Mouse (Mus musculus) kidney, embryonic 15.5 days (tissue): ENCODE measurements around the gene Sap18b. TPM values are rescaled to one million over a fixed set of nuclear protein-coding genes. Genes with fewer than 3 reads are reported as not detected.

Source experiments
- ATAC-seq: fragments of 200-750 bp; cut with Nextera tagmentation; replicated peaks from 2 replicates; pipeline ENCODE4 v1.8.0; 2017; ENCODE audit warnings: moderate TSS enrichment; ENCODE audit not compliant: low FRiP score
- H3K27ac ChIP-seq: fragments of 300-500 bp; sonication (generic); 2 replicates; pipeline ENCODE4 v1.5.1; 2015; ENCODE audit warnings: mild to moderate bottlenecking, inconsistent platforms
- H3K27me3 ChIP-seq: fragments of 300-500 bp; sonication (generic); 2 replicates; pipeline ENCODE4 v1.6.1; 2015; ENCODE audit warnings: inconsistent platforms
- H3K36me3 ChIP-seq: fragments of 300-500 bp; sonication (generic); 2 replicates; pipeline ENCODE4 v1.6.1; 2015; ENCODE audit warnings: inconsistent platforms
- H3K4me1 ChIP-seq: fragments of 300-500 bp; sonication (generic); 2 replicates; pipeline ENCODE4 v1.6.1; 2015; ENCODE audit warnings: inconsistent platforms
- H3K4me2 ChIP-seq: fragments of 300-500 bp; sonication (generic); 2 replicates; pipeline ENCODE4 v1.6.1; 2015; ENCODE audit warnings: moderate library complexity, mild to moderate bottlenecking, inconsistent platforms
- H3K4me3 ChIP-seq: fragments of 300-500 bp; sonication (generic); replicated peaks from 2 replicates; pipeline ENCODE4 v1.5.1; 2015; ENCODE audit warnings: mild to moderate bottlenecking, inconsistent platforms
- H3K9ac ChIP-seq: fragments of 300-500 bp; sonication (generic); 2 replicates; pipeline ENCODE4 v1.6.1; 2015; ENCODE audit warnings: mild to moderate bottlenecking, inconsistent platforms
- H3K9me3 ChIP-seq: fragments of 300-500 bp; sonication (generic); replicated peaks from 2 replicates; pipeline ENCODE4 v1.6.1; 2016; ENCODE audit warnings: inconsistent platforms
- WGBS: fragments of 180-500 bp; shearing (Covaris S2); methylation state at CpG from one replicate; pipeline ENCODE4 v1.1.7; 2015; ENCODE audit warnings: mixed read lengths; 5-methylcytosine and 5-hydroxymethylcytosine counted together
- polyA plus RNA-seq: library from polyadenylated mRNA; unstranded; fragments of >200 nt; fragmentation: Nextera tagmentation; extraction: Ambion mirVana; gene quantifications from 2 replicates; pipeline ENCODE4 v1.2.1, GENCODE M21; 2015

Sap18b gene
- polyA plus RNA-seq, 1 experiment from 2014 or later: 358 TPM

DNA sequence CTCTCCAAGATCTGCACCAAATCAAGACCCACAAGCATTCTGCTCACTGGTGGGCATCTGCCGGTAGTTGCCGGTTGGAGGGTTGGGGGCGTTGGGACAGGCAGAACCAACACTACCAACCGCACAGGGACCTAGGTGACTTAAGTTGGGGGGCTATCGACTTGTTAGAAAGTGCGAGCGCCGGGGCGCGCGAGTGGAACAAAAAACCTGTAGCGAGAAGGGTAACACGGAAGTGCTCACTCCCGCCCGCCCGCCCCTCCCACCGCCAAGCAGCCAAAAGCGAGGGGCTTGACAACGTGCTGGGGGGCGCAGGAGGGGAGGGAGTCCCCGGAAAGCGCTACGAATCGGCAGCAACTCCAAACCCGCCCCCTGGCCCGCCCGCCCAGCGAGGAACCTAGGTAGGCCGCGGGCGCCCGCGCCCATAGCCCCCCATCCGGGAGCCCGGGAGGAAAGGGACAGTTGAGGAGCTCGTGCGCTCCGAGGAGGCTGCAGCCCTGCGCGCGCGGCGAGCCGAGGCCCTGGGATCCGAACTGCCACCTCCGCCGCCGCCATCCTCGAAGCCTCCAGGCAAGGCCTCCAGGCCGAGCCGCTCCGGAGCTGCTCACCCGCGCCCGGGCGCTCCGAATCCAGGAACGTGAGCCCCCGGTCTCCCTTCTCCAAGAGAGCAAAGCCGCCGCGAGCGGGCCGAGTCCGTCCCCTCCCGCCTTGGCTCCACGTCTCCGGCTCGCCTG is 18.5 kb upstream of the Sap18b start:
- peak overlapping the region; percentile 99 for H3K9ac ChIP-seq
- peak overlapping the region; percentile 85 for H3K4me3 ChIP-seq
- peaks cover 19% of the 10 kb centered on the region for H3K4me1 ChIP-seq
- H3K36me3 ChIP-seq: 0 out of 2 replicates have a peak, but pooled peaks cover 12% of the 10 kb centered on the region
- no peaks in the 10 kb centered on the region for H3K27me3 ChIP-seq
- WGBS: under 1% methylated on average over 55 of the region's 69 CpGs
- H3K27ac ChIP-seq: peak overlapping the region; percentile 98
- peak overlapping the region; percentile 83 for H3K4me2 ChIP-seq
- H3K9me3 ChIP-seq: no peaks in the 10 kb centered on the region
- peak; percentile 4; the same call in 1 of the 2 replicates for ATAC-seq

DNA sequence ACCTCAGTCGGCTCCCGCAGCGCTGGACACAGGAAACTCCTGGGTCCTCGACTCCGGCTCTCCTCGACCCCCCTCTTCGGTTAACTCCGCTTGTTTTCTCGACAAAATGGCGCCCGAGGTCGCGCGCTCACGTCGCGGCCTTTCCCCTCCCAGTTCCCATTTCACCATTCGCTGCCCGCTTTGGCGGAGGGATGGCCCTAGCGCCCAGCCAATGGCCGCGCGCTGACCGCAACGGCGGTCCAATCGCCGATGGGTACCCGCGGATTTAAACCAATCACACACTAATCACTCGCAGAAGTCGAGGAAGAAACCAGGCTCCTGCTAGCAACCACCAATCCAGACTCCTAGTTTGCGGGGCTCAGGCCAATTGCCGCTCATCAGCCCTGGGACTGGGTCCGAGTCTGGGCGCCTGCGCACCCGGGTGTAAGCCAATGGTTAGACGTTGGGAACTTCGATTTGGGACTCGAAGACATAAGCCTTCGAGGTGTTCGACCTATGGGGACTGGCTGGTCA is 17.8 kb upstream of the Sap18b start, which contains the start of gene Cnot1:
TSS of gene Cnot1 (minus strand) at position 134 of the 513 bp plus-strand sequence.
- Histone ChIP-seq H3K9me3 (no peaks in the 10 kb centered on the region), H3K36me3 (0 out of 2 replicates have a peak, but pooled peaks cover 10% of the 10 kb centered on the region), H3K27me3 (no peaks in the 10 kb centered on the region), H3K27ac (peak within 1 kb of the TSS; percentile 98), H3K9ac (peak within 1 kb of the TSS; percentile 99), H3K4me1 (peaks cover 14% of the 10 kb centered on the region), H3K4me2 (peak within 1 kb of the TSS; percentile 83), H3K4me3 (peak within 1 kb of the TSS; percentile 85)
- under 1% methylated on average over 44 of the region's 44 CpGs for WGBS
- ATAC-seq: peak; percentile 97

DNA sequence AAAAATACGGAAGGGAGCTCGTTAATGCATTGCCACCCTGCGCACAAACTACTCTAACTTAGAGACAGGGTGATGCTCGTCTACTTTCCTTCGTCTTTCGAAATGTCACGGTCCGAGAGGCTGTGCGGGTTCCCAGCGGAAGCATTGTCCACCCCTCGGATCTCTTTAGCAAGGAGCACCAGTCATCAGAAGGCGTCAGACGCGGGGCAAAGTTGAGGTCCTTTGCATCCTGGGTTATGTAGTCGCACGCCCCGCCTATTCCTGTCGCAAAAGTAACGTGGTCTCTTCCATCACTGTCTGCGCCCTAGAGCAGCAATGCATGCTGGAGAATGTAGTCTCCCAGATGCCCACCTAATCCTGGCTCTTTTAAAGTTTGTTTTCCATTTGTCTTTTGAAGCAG is 17.3 kb upstream of the Sap18b start:
- peak; percentile 93 for ATAC-seq
- peak overlapping the region; percentile 83 for H3K4me2 ChIP-seq
- peaks cover 14% of the 10 kb centered on the region for H3K4me1 ChIP-seq
- H3K9me3 ChIP-seq: no peaks in the 10 kb centered on the region
- peak overlapping the region; percentile 98 for H3K27ac ChIP-seq
- 0 out of 2 replicates have a peak, but pooled peaks cover 8% of the 10 kb centered on the region for H3K36me3 ChIP-seq
- H3K4me3 ChIP-seq: peak overlapping the region; percentile 85
- WGBS: under 1% methylated on average over 20 of the region's 20 CpGs
- peak overlapping the region; percentile 64 for H3K9ac ChIP-seq
- H3K27me3 ChIP-seq: no peaks in the 10 kb centered on the region

DNA sequence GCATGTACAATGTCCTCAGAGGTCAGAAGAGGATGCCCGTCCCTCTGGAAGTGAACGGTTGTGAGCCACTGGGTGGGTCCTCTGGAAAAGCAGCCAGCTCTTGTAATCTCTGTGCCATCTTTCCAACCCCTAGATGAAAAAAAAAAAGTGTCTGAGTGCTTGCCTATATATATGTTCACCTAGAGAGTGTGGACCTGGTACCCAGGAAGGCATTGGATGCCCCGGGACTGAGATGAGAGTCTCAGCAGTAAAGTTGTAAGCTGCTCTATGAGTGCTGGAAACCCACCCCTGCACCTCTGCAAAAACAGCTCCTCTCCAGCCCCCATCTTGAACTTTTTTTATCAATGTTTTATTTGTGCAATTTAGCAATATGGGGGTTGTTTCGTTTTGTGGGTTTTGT is 16.5 kb upstream of the Sap18b start:
- Histone ChIP-seq H3K9me3 (no peaks in the 10 kb centered on the region), H3K4me1 (peaks cover 14% of the 10 kb centered on the region), H3K27me3 (no peaks in the 10 kb centered on the region), H3K27ac (no peak overlapping the region), H3K36me3 (0 out of 2 replicates have a peak, but pooled peaks cover 8% of the 10 kb centered on the region), H3K4me2 (no peak overlapping the region), H3K4me3 (no peak overlapping the region), H3K9ac (no peak overlapping the region)
- ATAC-seq: no peak
- WGBS: 87% methylated on average over 4 of the region's 4 CpGs

DNA sequence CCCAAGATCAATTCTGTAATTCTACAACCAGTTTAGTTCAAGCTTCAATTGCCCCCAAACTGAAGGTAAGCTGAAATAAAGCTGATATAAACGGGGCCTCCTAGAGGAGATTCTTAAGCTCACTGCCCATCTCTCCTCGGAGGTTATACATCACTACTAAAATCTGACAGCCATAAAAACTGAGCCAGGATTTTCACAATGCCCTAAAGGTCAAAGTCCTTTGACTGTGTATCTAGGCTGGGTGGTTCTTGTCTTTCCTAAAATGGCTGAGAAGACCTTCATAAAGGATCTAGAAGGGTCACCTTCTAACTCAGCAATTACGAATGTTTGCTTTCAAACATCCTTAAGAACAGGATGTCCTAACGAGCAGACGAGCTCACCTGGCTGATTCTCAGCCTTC is 16.0 kb upstream of the Sap18b start:
- H3K36me3 ChIP-seq: 0 out of 2 replicates have a peak, but pooled peaks cover 5% of the 10 kb centered on the region
- H3K4me2 ChIP-seq: no peak overlapping the region
- H3K27ac ChIP-seq: no peak overlapping the region
- no peaks in the 10 kb centered on the region for H3K9me3 ChIP-seq
- WGBS: 82% methylated on average over 5 of the region's 5 CpGs
- no peak for ATAC-seq
- no peaks in the 10 kb centered on the region for H3K27me3 ChIP-seq
- H3K9ac ChIP-seq: no peak overlapping the region
- H3K4me1 ChIP-seq: peaks cover 14% of the 10 kb centered on the region
- H3K4me3 ChIP-seq: no peak overlapping the region

DNA sequence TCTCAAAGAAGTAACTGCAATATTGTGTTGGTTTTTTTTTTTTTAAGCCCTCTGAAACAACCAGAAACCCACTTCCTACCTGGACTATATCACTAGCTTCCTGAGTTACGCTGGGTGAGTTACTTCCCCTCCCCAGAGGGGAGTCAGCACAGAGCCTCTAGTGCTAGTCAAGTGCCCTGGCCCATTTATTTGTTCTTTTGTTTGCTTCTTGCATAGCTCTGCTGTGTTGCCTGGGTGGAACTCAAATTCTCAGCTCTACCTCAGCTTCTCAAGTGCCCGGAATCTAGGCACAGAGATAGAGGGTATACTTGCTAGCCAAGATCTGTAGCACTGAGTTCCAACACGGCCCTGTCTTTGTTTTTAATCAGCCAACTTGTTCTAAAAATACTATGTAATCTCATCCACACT is 15.0 kb upstream of the Sap18b start:
- Histone ChIP-seq H3K36me3 (0 out of 2 replicates have a peak, but pooled peaks cover under 1% of the 10 kb centered on the region), H3K27ac (no peak overlapping the region), H3K4me3 (no peak overlapping the region), H3K4me2 (no peak overlapping the region), H3K9me3 (no peaks in the 10 kb centered on the region), H3K4me1 (peaks cover 12% of the 10 kb centered on the region), H3K27me3 (no peaks in the 10 kb centered on the region), H3K9ac (no peak overlapping the region)
- WGBS: 60% methylated on average over 3 of the region's 3 CpGs
- ATAC-seq: no peak

GRCm38 (mm10) chr8:95816044-95816708 is 9.0 kb upstream of the Sap18b start:
- H3K4me2 ChIP-seq: no peak overlapping the region
- H3K9ac ChIP-seq: no peak overlapping the region
- H3K27ac ChIP-seq: no peak overlapping the region
- ATAC-seq: no peak
- WGBS: 31% methylated on average over 6 of the region's 6 CpGs
- peaks cover 5% of the 10 kb centered on the region for H3K4me1 ChIP-seq
- H3K27me3 ChIP-seq: no peaks in the 10 kb centered on the region
- H3K4me3 ChIP-seq: no peak overlapping the region
- no peaks in the 10 kb centered on the region for H3K36me3 ChIP-seq
- H3K9me3 ChIP-seq: no peaks in the 10 kb centered on the region

- WGBS: 70% methylated on average over 3 of the region's 3 CpGs
- ATAC-seq: no peak
- no peak overlapping the region for H3K4me3 ChIP-seq
- H3K9ac ChIP-seq: no peak overlapping the region
- H3K4me1 ChIP-seq: peaks cover 5% of the 10 kb centered on the region
- H3K27me3 ChIP-seq: no peaks in the 10 kb centered on the region
- no peak overlapping the region for H3K27ac ChIP-seq
- H3K9me3 ChIP-seq: no peaks in the 10 kb centered on the region
- H3K4me2 ChIP-seq: no peak overlapping the region
- no peaks in the 10 kb centered on the region for H3K36me3 ChIP-seq
Measured at GRCm38 (mm10) chr8:95817597-95817996, 7.5 kb upstream of the Sap18b start.

DNA sequence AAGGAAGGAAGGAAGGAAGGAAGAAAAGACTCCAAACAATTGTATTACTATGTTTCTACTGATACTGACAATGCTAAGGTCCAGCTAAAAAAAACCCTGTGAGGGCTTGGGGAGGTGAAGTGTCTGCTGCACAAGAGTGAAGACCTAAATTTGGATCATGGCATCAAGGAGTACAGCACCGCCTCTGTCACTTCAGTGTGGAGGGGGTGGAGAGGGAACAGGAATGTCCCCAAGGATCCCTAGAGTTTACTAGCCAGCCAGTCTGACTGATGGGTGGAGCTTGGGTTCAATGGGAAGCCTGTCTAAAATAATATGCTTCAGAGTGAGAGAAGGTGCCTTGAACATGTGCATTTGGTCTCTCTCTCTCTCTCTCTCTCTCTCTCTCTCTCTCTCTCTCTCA is 6.9 kb upstream of the Sap18b start:
- WGBS: 36% methylated on average over 1 of the region's 1 CpGs
- Histone ChIP-seq H3K9me3 (no peaks in the 10 kb centered on the region), H3K27me3 (no peaks in the 10 kb centered on the region), H3K9ac (no peak overlapping the region), H3K36me3 (no peaks in the 10 kb centered on the region), H3K4me2 (no peak overlapping the region), H3K27ac (no peak overlapping the region), H3K4me1 (peaks cover 5% of the 10 kb centered on the region), H3K4me3 (no peak overlapping the region)
- ATAC-seq: no peak

- H3K9ac ChIP-seq: no peak overlapping the region
- H3K4me1 ChIP-seq: peaks cover 2% of the 10 kb centered on the region; the same call in 1 of the 2 replicates
- 91% methylated on average over 6 of the region's 6 CpGs for WGBS
- no peak overlapping the region for H3K4me3 ChIP-seq
- H3K9me3 ChIP-seq: no peaks in the 10 kb centered on the region
- H3K27me3 ChIP-seq: no peaks in the 10 kb centered on the region
- H3K27ac ChIP-seq: no peak overlapping the region
- ATAC-seq: no peak
- no peak overlapping the region for H3K4me2 ChIP-seq
- H3K36me3 ChIP-seq: no peaks in the 10 kb centered on the region
Measured at GRCm38 (mm10) chr8:95821266-95821665, 3.9 kb upstream of the Sap18b start.

GRCm38 (mm10) chr8:95822096-95822495 is 3.0 kb upstream of the Sap18b start:
- ATAC-seq: no peak
- 86% methylated on average over 5 of the region's 5 CpGs for WGBS
- Histone ChIP-seq H3K27me3 (no peaks in the 10 kb centered on the region), H3K4me1 (no peaks in the 10 kb centered on the region), H3K4me2 (no peak overlapping the region), H3K36me3 (no peaks in the 10 kb centered on the region), H3K27ac (no peak overlapping the region), H3K4me3 (no peak overlapping the region), H3K9me3 (no peaks in the 10 kb centered on the region), H3K9ac (no peak overlapping the region)

DNA sequence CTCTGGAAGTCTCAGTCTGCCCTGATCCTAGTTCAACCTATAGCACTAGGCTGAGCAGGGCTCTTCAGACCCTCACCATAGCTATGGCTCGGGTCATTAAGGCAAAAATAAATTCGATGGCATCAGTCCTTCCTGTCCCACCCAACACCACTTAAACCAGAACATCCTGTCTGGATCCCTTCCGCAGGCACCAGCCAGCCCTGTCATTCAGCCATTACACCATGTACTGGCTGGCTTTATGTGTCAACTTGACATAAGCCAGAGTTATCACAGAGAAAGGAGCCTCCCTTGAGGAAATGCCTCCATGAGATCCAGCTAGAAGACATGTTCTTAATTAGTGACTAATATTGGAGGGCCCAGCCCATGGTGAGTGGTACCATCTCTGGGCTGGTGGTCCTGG is 2.4 kb upstream of the Sap18b start:
- no peak overlapping the region for H3K27ac ChIP-seq
- H3K9me3 ChIP-seq: no peaks in the 10 kb centered on the region
- no peak overlapping the region for H3K4me2 ChIP-seq
- no peak overlapping the region for H3K4me3 ChIP-seq
- 79% methylated on average over 3 of the region's 3 CpGs for WGBS
- H3K9ac ChIP-seq: no peak overlapping the region
- no peak for ATAC-seq
- H3K4me1 ChIP-seq: no peaks in the 10 kb centered on the region
- H3K27me3 ChIP-seq: no peaks in the 10 kb centered on the region
- no peaks in the 10 kb centered on the region for H3K36me3 ChIP-seq
